Mouse (Mus musculus) cerebellum, adult 2 months (tissue): ENCODE results near the gene Mpi.

Experiments
- CTCF ChIP-seq: fragments of 200-500 bp; IDR thresholded peaks from 2 replicates; pipeline ENCODE4 v1.5.1; 2011; ENCODE audit warnings: low read depth, mild to moderate bottlenecking, control low read depth, low read length, moderate library complexity, borderline replicate concordance; ENCODE audit not compliant: insufficient read depth
- POLR2A ChIP-seq: fragments of 200-500 bp; IDR thresholded peaks from 2 replicates; pipeline ENCODE4 v1.6.1; 2011; ENCODE audit warnings: low read length, control low read depth, borderline replicate concordance; ENCODE audit not compliant: insufficient read depth

DNA sequence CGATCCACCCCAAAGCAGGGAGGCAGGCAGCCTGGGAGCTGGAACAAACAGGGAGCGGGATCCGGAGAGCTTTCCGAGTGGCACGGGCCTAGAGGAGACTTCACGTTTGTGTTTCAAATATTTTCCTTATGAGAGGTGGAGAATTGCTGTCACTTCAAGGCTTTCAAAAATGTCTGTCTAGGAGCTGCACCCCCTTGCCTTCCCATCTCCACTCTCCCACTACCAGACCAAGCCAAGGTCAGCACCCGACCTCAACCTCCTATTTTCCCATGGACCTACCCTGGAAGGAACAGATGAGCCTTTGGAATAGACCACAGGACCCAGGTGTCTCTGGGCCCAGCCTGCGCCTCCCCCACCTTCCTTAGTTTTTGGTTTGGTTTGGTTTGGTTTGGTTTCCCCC is 44.7 kb upstream of the Mpi start:
- TF ChIP-seq POLR2A = no peak
- no peak for TF ChIP-seq CTCF
